Mouse (Mus musculus) midbrain, embryonic 11.5 days (tissue): Measurements from ENCODE around the gene Gpr137. TPM values are rescaled to one million over a fixed set of nuclear protein-coding genes. Genes with fewer than 3 reads are reported as not detected.

ENCODE experiments used
- ATAC-seq: fragments of 200-750 bp; cut with Nextera tagmentation; 2 replicates; pipeline ENCODE4 v1.8.0; 2017; ENCODE audit warnings: moderate TSS enrichment, moderate library complexity; ENCODE audit not compliant: low FRiP score
- DNase-seq: peaks from one replicate; pipeline ENCODE4 v3.0.0; 2015; ENCODE audit warnings: low spot score; ENCODE audit errors: missing footprints
- H3K27ac ChIP-seq: fragments of 300-500 bp; sonication (generic); 2 replicates; pipeline ENCODE4 v1.5.1; 2014; ENCODE audit warnings: low read depth, low read length
- H3K27me3 ChIP-seq: fragments of 300-500 bp; sonication (generic); 2 replicates; pipeline ENCODE4 v1.6.1; 2014; ENCODE audit warnings: mild to moderate bottlenecking, low read length, moderate library complexity, mixed read lengths; ENCODE audit not compliant: control insufficient read depth, insufficient read depth
- H3K36me3 ChIP-seq: fragments of 300-500 bp; sonication (generic); 2 replicates; pipeline ENCODE4 v1.6.1; 2014; ENCODE audit warnings: mild to moderate bottlenecking, low read length, moderate library complexity, mixed read lengths; ENCODE audit not compliant: control insufficient read depth, insufficient read depth
- H3K4me1 ChIP-seq: fragments of 300-500 bp; sonication (generic); 2 replicates; pipeline ENCODE4 v1.6.1; 2014; ENCODE audit warnings: low read length; ENCODE audit not compliant: control insufficient read depth, insufficient read depth
- H3K4me2 ChIP-seq: fragments of 300-500 bp; sonication (generic); 2 replicates; pipeline ENCODE4 v1.6.1; 2014; ENCODE audit warnings: mild to moderate bottlenecking, moderate library complexity
- H3K4me3 ChIP-seq: fragments of 300-500 bp; sonication (generic); 2 replicates; pipeline ENCODE4 v1.5.1; 2014; ENCODE audit warnings: low read depth, low read length
- H3K9ac ChIP-seq: fragments of 300-500 bp; sonication (generic); 2 replicates; pipeline ENCODE4 v1.6.1; 2014; ENCODE audit warnings: low read length
- H3K9me3 ChIP-seq: fragments of 300-500 bp; sonication (generic); 2 replicates; pipeline ENCODE4 v1.6.1; 2016; ENCODE audit warnings: low read length; ENCODE audit not compliant: control insufficient read depth
- WGBS: fragments of 180-500 bp; shearing (Covaris S2); extraction: QIAGEN DNeasy Blood & Tissue Kit; methylation state at CpG from one replicate; pipeline ENCODE4 v1.1.7; 2014; 5-methylcytosine and 5-hydroxymethylcytosine counted together
- polyA plus RNA-seq: library from polyadenylated mRNA; unstranded; fragments of >200 nt; fragmentation: Nextera tagmentation; extraction: Ambion mirVana; gene quantifications from 2 replicates; pipeline ENCODE4 v1.2.1, GENCODE M21; 2014

Gpr137 gene
- polyA plus RNA-seq, 1 experiment from 2014 or later, result 32.0 TPM

- H3K36me3 ChIP-seq, result no peaks in the 10 kb centered on the region
- H3K27ac ChIP-seq, result no peak overlapping the region
- H3K4me2 ChIP-seq, result no peak overlapping the region
- H3K4me3 ChIP-seq, result no peak overlapping the region
- H3K9ac ChIP-seq, result no peak overlapping the region
- H3K9me3 ChIP-seq, result no peaks in the 10 kb centered on the region
- H3K4me1 ChIP-seq, result peaks cover 6% of the 10 kb centered on the region
- ATAC-seq, result no peak
- DNase-seq, result no peak
- H3K27me3 ChIP-seq, result peaks cover 70% of the 10 kb centered on the region
- WGBS, result 35% methylated on average over 1 of the region's 1 CpGs
These were observed 10.3 kb downstream of the Gpr137 start for GRCm38 (mm10) chr19:6932018-6932417.

- no peak for ATAC-seq
- no peak overlapping the region for H3K9ac ChIP-seq
- no peak overlapping the region for H3K27ac ChIP-seq
- H3K9me3 ChIP-seq, result no peaks in the 10 kb centered on the region
- 0% methylated on average over 2 of the region's 2 CpGs for WGBS
- peak; percentile 80 for DNase-seq
- no peak overlapping the region for H3K4me2 ChIP-seq
- no peak overlapping the region for H3K4me3 ChIP-seq
- H3K4me1 ChIP-seq, result peaks cover 6% of the 10 kb centered on the region
- H3K36me3 ChIP-seq, result no peaks in the 10 kb centered on the region
- H3K27me3 ChIP-seq, result peaks cover 77% of the 10 kb centered on the region
These were observed 11.3 kb downstream of the Gpr137 start for GRCm38 (mm10) chr19:6931002-6931401.

- no peak overlapping the region for H3K4me3 ChIP-seq
- DNase-seq (peak; percentile 79), ATAC-seq (no peak)
- no peak overlapping the region for H3K9ac ChIP-seq
- no peaks in the 10 kb centered on the region for H3K36me3 ChIP-seq
- no peaks in the 10 kb centered on the region; the same call in 1 of the 2 replicates for H3K4me1 ChIP-seq
- WGBS, result 12% methylated on average over 9 of the region's 9 CpGs
- no peak overlapping the region for H3K27ac ChIP-seq
- H3K4me2 ChIP-seq, result no peak overlapping the region
- no peaks in the 10 kb centered on the region for H3K9me3 ChIP-seq
- peaks cover 77% of the 10 kb centered on the region for H3K27me3 ChIP-seq
These were observed 14.2 kb downstream of the Gpr137 start for GRCm38 (mm10) chr19:6928080-6928479.

GRCm38 (mm10) chr19:6926559-6927255, 15.6 kb downstream of the Gpr137 start:
- 10% methylated on average over 26 of the region's 26 CpGs for WGBS
- Histone ChIP-seq H3K9ac (no peak overlapping the region), H3K27ac (no peak overlapping the region), H3K27me3 (peaks cover 71% of the 10 kb centered on the region), H3K4me2 (peak overlapping the region; percentile 27), H3K9me3 (no peaks in the 10 kb centered on the region), H3K4me1 (peaks cover 5% of the 10 kb centered on the region), H3K36me3 (no peaks in the 10 kb centered on the region), H3K4me3 (peak overlapping the region; percentile 11; the same call in 1 of the 2 replicates)
- DNase-seq (peak; percentile 90), ATAC-seq (no peak)

- DNase-seq (peak; percentile 94), ATAC-seq (no peak)
- WGBS, result 5% methylated on average over 38 of the region's 40 CpGs
- Histone ChIP-seq H3K4me2 (no peak overlapping the region), H3K27ac (no peak overlapping the region), H3K36me3 (no peaks in the 10 kb centered on the region), H3K4me1 (peaks cover 8% of the 10 kb centered on the region), H3K9ac (no peak overlapping the region), H3K27me3 (peaks cover 63% of the 10 kb centered on the region), H3K9me3 (no peaks in the 10 kb centered on the region), H3K4me3 (no peak overlapping the region)
These were observed 16.5 kb downstream of the Gpr137 start for GRCm38 (mm10) chr19:6925611-6926329.

- 4% methylated on average over 9 of the region's 9 CpGs for WGBS
- Histone ChIP-seq H3K4me2 (peak within 1 kb of the TSS; percentile 11; the same call in 1 of the 2 replicates), H3K9me3 (no peaks in the 10 kb centered on the region), H3K27ac (no peak within 1 kb of the TSS), H3K4me3 (no peak within 1 kb of the TSS), H3K36me3 (no peaks in the 10 kb centered on the region), H3K9ac (no peak within 1 kb of the TSS), H3K27me3 (peaks cover 61% of the 10 kb centered on the region), H3K4me1 (peaks cover 13% of the 10 kb centered on the region)
- ATAC-seq (no peak), DNase-seq (peak; percentile 89)
These were observed 17.0 kb downstream of the Gpr137 start, which contains the start of gene Catsperz for GRCm38 (mm10) chr19:6925307-6925573. Catsperz (minus strand) TSS chr19:6925380.

- Histone ChIP-seq H3K9me3 (no peaks in the 10 kb centered on the region), H3K36me3 (no peaks in the 10 kb centered on the region), H3K27me3 (peaks cover 61% of the 10 kb centered on the region), H3K4me1 (peaks cover 17% of the 10 kb centered on the region), H3K27ac (no peak overlapping the region), H3K4me3 (no peak overlapping the region), H3K9ac (no peak overlapping the region), H3K4me2 (peak overlapping the region; percentile 11; the same call in 1 of the 2 replicates)
- ATAC-seq (no peak), DNase-seq (peak; percentile 95)
- WGBS, result 5% methylated on average over 39 of the region's 39 CpGs
These were observed 17.6 kb downstream of the Gpr137 start for GRCm38 (mm10) chr19:6924461-6925306.

GRCm38 (mm10) chr19:6922901-6923735, 19.2 kb downstream of the Gpr137 start:
- peaks cover 58% of the 10 kb centered on the region for H3K27me3 ChIP-seq
- no peak overlapping the region for H3K4me3 ChIP-seq
- WGBS, result 64% methylated on average over 6 of the region's 6 CpGs
- ATAC-seq, result no peak
- H3K9me3 ChIP-seq, result no peaks in the 10 kb centered on the region
- no peak overlapping the region for H3K9ac ChIP-seq
- H3K4me1 ChIP-seq, result peaks cover 17% of the 10 kb centered on the region
- H3K4me2 ChIP-seq, result no peak overlapping the region; the same call in 1 of the 2 replicates
- no peak for DNase-seq
- no peaks in the 10 kb centered on the region for H3K36me3 ChIP-seq
- no peak overlapping the region for H3K27ac ChIP-seq
